Mouse (Mus musculus) mouse embryonic stem cell (cell line): Measurements from ENCODE around the gene Klc3.

Experiments used
- in situ Hi-C, 2 experiments: fragments of 300-500 bp; cut with MboI; formaldehyde crosslinking; loops; 1 replicate in 1 of 2; 3 replicates in 1 of 2; pipeline ENCODE4 v1.14.3; 2019 to 2020; ENCODE audit warnings: low sequenced_read_pairs in 2 of 2, low pct_unique_long_range_greater_than_20kb in 1 of 2, mixed read lengths in 1 of 2; ENCODE audit not compliant: unreplicated experiment in 1 of 2

Klc3 gene

DNA sequence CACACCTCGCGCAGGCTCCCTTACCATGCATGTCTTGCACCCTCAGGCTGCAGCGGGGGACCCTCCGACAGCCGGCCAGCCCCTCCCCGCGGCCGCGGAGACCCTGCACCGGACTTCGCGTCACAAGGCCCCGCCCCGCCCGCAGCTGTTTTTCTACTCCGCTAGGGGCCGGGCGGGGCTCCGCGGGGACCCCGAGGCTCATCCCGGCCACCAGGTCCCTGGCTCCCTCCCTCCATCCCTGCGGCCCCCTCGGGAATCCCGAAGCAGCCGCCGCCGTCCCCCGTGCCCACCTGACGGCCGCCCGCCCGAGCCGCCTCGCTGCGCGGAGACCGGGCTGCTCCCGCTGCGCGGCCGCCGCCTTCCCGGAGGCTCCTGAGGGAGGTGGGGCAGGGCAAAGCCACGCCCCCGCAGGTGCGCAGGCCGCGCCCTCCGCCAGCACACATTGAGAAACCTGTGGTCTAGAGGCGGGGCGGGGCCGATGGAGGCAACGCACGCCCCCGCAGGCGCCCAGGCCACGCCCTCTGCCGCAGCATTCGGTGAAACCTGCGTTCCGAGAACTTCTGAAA, at the start of gene Klc3:
Klc3 (minus strand) TSS at position 374 of the 566 bp plus-strand sequence.
- in situ Hi-C loops, result loop anchor here in 1 of 2 experiments (25.0 kb wide), 1 partner anchor 383 kb away; the partner anchor contains the start of gene Cblc

GRCm38 (mm10) chr7:19449165-19449564, 45.3 kb upstream of the Klc3 start:
- in situ Hi-C loops, result no loop called here

DNA sequence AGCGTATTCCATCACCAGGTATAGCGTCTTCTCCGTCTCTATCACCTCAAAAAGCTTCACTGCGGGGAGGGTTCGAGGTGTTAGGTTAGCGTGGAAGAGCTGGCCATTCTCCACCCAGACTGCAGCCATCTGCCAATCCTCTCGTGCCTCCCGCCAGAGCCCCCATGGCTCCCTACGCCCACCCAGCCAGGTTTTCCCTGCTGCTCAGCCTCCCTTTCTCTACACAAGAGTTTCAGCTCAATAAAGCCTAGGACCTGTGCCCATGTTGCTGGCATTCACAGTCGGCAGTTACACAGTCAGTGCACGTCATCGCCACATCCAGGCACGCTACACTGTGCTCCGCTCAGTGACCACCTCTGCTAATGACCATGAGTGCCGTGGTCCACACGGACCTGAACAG, 43.8 kb upstream of the Klc3 start:
- in situ Hi-C loops, result no loop called here

- in situ Hi-C loops, result no loop called here
Measured at GRCm38 (mm10) chr7:19444801-19445200, 40.9 kb upstream of the Klc3 start.

- in situ Hi-C loops, result no loop called here
Measured at GRCm38 (mm10) chr7:19443344-19443743, 39.4 kb upstream of the Klc3 start.

GRCm38 (mm10) chr7:19441448-19442091, 37.7 kb upstream of the Klc3 start:
- in situ Hi-C loops, result no loop called here

DNA sequence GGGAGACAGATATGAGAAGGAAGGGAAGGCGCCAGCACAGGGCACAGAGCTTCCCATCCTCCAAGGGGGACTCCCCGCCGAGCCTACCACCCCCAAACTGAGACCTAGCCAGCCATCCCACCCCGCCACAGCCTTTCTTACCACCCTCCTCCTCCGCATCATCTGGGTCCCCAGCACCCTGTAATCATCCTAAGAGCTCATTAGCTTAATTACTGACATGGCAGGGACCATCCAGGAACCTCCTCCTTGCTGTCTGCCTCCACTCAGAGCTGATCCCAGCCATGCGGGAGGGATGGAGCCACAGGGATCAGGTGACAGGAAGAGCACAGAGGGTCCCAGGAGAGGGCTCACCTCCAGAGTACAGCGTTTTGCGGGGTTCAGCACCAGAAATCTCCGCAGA, 33.1 kb upstream of the Klc3 start:
- in situ Hi-C loops, result no loop called here

GRCm38 (mm10) chr7:19436276-19436675, 32.4 kb upstream of the Klc3 start:
- in situ Hi-C loops, result no loop called here

DNA sequence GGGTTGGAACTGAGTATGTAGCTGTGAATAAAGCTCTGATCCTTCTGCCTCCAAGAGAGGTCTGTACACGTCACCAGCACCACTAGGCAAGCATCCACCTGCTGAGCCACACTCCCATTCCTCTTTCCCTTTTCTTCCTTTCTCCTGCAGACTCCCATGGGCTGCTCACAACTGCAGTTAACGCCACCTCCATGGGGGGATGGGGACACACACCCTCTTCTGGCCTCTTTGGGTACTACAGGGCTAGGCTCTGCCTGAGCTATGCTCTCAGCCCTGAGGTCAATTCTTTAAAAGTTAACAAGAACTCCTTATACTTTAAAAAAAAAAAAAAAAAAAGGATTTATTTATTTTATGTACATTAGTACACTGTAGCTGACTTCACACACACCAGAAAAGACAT, 28.6 kb upstream of the Klc3 start:
- in situ Hi-C loops, result no loop called here

DNA sequence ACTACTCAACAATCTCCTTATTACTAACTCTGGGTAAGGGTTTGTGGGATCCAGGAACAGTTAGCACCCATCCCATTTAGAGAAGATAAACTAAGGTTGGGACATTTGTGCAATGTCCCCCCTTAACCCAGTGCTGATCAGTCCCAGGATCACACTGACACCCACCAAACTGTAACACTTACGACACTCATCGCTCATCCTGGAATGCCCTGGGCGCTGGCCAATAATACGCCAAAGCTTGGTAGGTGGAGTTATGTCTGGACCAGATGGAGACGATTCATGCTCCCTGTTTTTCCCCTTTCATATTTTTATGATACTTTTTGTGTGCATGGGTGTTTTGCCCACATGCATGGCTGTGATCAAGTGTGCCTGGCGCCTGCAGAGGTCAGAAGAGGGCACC, 26.5 kb upstream of the Klc3 start:
- in situ Hi-C loops, result no loop called here

GRCm38 (mm10) chr7:19429726-19430125, 25.8 kb upstream of the Klc3 start:
- in situ Hi-C loops, result no loop called here

GRCm38 (mm10) chr7:19427999-19428650, 24.2 kb upstream of the Klc3 start:
- in situ Hi-C loops, result no loop called here

DNA sequence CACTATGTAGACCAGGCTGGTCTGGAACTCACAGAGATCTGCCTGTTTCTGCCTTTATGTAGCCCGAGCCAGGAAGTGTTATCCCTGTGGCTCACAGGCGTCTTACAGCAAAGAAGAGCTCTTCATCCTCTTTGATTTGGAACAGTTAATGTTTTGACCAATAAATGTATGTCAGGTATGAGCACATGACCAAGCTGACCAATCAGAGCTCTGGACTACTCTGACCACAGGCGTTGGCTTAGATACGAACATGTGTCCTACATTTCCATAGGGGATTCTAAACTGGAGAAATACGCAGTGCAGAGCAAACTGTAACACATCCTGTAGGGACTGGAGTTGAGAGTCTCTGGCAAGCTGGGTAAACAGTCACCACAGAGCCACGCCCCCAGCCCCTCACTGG, 23.0 kb upstream of the Klc3 start:
- in situ Hi-C loops, result no loop called here

DNA sequence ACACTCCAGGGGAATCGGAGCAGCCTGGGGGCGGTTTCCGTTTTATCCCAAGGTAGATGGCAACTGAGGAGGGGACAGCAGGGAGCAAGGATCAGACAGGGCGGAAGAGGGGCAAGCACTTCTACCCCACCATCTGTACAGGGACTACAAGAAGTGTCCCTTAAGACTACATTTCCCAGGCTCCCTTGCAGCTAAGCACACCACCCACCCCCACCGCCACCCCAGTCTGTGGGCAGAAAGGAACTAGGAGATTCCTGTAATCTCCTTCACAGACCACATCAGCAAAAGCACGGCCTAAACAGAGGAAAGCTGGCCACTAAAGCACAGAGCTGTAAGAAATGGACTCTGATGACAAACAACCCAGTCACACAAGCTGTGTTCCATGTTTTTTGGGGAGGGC, 22.4 kb upstream of the Klc3 start:
- in situ Hi-C loops, result no loop called here

DNA sequence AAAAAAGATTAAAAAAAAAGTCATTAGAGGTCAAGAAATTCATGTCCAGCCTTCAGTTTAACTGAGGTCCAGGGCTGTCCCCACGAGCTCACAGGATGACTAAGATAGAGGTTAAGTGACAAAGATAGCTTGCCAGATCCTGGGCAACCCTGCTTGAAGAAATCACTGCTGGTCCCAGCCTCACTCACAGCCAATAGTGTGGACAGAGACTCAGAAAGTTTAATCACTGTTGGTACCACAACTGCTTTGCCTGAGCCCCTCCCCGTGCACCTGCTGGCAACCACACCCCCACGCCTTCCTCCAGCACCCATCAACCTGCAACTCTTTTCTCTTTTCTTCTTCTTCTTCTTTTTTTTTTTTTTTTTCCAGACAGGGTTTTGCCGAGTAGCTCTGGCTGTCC, 20.1 kb upstream of the Klc3 start:
- in situ Hi-C loops, result loop anchor here in 1 of 2 experiments (25.0 kb wide), 1 partner anchor 363 kb away; the partner anchor contains the start of gene Cblc

- in situ Hi-C loops, result loop anchor here in 1 of 2 experiments (25.0 kb wide), 1 partner anchor 364 kb away; the partner anchor contains the start of gene Cblc
Measured at GRCm38 (mm10) chr7:19423083-19423482, 19.2 kb upstream of the Klc3 start.

DNA sequence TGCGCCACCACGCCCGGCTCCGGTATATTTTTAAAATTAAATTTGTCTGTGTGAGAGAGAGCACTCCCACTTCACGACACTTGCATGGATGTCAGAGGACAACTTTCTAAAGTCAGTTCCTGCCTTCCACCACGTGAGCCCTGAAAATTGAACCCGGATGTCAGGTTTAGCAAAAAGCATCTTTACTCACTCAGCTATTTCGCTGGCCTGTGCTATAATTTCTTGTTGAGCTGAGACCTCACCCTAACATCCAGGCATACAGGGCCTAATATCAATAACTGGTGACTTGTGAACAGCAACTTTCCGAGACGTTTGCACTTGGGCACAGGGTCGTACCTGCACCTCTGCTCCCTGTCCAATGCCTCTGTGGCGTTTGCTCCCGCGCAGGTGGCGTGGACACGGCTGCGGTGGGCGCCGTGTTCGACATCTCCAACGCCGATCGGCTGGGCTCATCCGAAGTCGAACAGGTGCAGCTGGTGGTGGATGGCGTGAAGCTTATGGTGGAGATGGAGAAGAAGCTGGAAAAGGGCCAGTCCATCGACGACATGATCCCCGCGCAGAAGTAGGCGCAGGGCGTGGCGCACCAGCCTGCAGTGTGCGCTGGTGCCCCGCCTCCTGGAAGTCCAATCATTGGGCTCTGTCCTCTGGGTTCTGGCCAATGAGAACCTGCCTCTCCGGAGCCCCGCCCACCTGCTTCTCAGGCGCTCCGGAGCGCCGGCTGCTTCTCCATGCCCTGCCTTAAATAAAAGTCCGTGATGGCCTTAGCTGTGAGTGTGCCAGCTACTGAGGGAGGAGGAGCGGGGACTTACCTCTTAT, 17.1 kb upstream of the Klc3 start:
- in situ Hi-C loops, result loop anchor here in 1 of 2 experiments (25.0 kb wide), 1 partner anchor 366 kb away; the partner anchor contains the start of gene Cblc

DNA sequence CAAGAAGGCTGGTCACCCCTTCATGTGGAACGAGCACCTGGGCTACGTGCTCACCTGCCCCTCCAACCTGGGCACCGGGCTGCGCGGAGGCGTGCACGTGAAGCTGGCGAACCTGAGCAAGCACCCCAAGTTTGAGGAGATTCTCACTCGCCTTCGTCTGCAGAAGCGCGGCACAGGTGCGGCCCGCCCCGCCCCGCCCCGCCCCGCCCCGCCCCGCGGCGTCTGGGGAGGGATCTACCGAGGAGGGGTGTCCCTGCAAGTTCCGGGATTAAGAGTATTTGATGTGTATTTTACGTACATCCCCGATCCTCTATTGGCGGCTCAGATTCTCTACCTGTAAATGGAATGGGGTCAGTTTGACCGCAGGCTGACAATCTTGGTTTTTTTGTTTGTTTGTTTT, 16.2 kb upstream of the Klc3 start:
- in situ Hi-C loops, result loop anchor here in 1 of 2 experiments (25.0 kb wide), 1 partner anchor 367 kb away; the partner anchor contains the start of gene Cblc

- in situ Hi-C loops, result loop anchor here in 1 of 2 experiments (25.0 kb wide), 1 partner anchor 371 kb away; the partner anchor contains the start of gene Cblc
Measured at GRCm38 (mm10) chr7:19416590-19416989, 12.7 kb upstream of the Klc3 start.
